Mouse (Mus musculus): ENCODE data around the gene Gnptg. TPM values are rescaled to one million over a fixed set of nuclear protein-coding genes. Genes with fewer than 3 reads are reported as not detected.

Gnptg gene
- total RNA-seq (2021) = 10 to 100 TPM; 41.2 to 43.2 TPM
- long read RNA-seq, experiment 1, transcript Gnptg-201 (11 exons, 1,234 nt) = major isoform, 36 of 57 reads
- long read RNA-seq, experiment 1, partial matches to known transcripts = 6 of 57 reads
- long read RNA-seq, experiment 1, other reads (novel, unspliced or antisense) = 15 of 57 reads
- long read RNA-seq, experiment 2, transcript Gnptg-201 (11 exons, 1,234 nt) = major isoform, 25 of 34 reads
- long read RNA-seq, experiment 2, partial matches to known transcripts = 1 of 34 reads
- long read RNA-seq, experiment 2, other reads (novel, unspliced or antisense) = 8 of 34 reads

- DNase-seq = peak; percentile 91 to 92
These were observed at the start of gene Gnptg, which contains the start of gene Tsr3 for GRCm38 (mm10) chr17:25239695-25240636. TSS of gene Gnptg (minus strand) at chr17:25240124. TSS of gene Tsr3 (plus strand) at chr17:25240170.

- peak; percentile 67 to 76 for DNase-seq
These were observed 48.9 kb upstream of the Gnptg start for GRCm38 (mm10) chr17:25288842-25289241.

- DNase-seq = peak; percentile 71 to 86
These were observed 45.1 kb upstream of the Gnptg start for GRCm38 (mm10) chr17:25285033-25285432.

GRCm38 (mm10) chr17:25282133-25282532, 42.2 kb upstream of the Gnptg start:
- peak; percentile 59 to 66 for DNase-seq

GRCm38 (mm10) chr17:25275833-25276232, 35.9 kb upstream of the Gnptg start:
- DNase-seq = no peak

- no peak for DNase-seq
These were observed 34.8 kb upstream of the Gnptg start, which contains the start of gene Ube2i for GRCm38 (mm10) chr17:25274571-25275346. TSS of gene Ube2i (minus strand) at chr17:25274622.

GRCm38 (mm10) chr17:25273706-25274501, 34.0 kb upstream of the Gnptg start:
- DNase-seq = peak; percentile 92

- peak; percentile 88 to 89 for DNase-seq
These were observed 33.2 kb upstream of the Gnptg start for GRCm38 (mm10) chr17:25272951-25273705.

- no peak for DNase-seq
These were observed 32.4 kb upstream of the Gnptg start for GRCm38 (mm10) chr17:25272326-25272725.

- no peak for DNase-seq
These were observed 30.9 kb upstream of the Gnptg start for GRCm38 (mm10) chr17:25270795-25271335.

- DNase-seq = peak; percentile 77 to 80
These were observed 24.5 kb upstream of the Gnptg start for GRCm38 (mm10) chr17:25264453-25264852.

GRCm38 (mm10) chr17:25257804-25258261, 17.9 kb upstream of the Gnptg start:
- DNase-seq = no peak

- peak in 1 of 2 experiments; percentile 35 for DNase-seq
These were observed 16.3 kb upstream of the Gnptg start, which contains the start of gene Baiap3 for GRCm38 (mm10) chr17:25256140-25256754. TSS of gene Baiap3 (minus strand) at chr17:25256364.

GRCm38 (mm10) chr17:25255110-25255509, 15.2 kb upstream of the Gnptg start:
- DNase-seq = no peak

GRCm38 (mm10) chr17:25253760-25254159, 13.8 kb upstream of the Gnptg start:
- no peak for DNase-seq

- no peak for DNase-seq
These were observed 12.7 kb upstream of the Gnptg start for GRCm38 (mm10) chr17:25252643-25253042.

- no peak for DNase-seq
These were observed 10.4 kb upstream of the Gnptg start for GRCm38 (mm10) chr17:25250181-25250835.

GRCm38 (mm10) chr17:25248033-25248750, 8.3 kb upstream of the Gnptg start:
- no peak for DNase-seq
